Mouse (Mus musculus): ENCODE measurements around the gene Cers3.

Cers3 gene

DNA sequence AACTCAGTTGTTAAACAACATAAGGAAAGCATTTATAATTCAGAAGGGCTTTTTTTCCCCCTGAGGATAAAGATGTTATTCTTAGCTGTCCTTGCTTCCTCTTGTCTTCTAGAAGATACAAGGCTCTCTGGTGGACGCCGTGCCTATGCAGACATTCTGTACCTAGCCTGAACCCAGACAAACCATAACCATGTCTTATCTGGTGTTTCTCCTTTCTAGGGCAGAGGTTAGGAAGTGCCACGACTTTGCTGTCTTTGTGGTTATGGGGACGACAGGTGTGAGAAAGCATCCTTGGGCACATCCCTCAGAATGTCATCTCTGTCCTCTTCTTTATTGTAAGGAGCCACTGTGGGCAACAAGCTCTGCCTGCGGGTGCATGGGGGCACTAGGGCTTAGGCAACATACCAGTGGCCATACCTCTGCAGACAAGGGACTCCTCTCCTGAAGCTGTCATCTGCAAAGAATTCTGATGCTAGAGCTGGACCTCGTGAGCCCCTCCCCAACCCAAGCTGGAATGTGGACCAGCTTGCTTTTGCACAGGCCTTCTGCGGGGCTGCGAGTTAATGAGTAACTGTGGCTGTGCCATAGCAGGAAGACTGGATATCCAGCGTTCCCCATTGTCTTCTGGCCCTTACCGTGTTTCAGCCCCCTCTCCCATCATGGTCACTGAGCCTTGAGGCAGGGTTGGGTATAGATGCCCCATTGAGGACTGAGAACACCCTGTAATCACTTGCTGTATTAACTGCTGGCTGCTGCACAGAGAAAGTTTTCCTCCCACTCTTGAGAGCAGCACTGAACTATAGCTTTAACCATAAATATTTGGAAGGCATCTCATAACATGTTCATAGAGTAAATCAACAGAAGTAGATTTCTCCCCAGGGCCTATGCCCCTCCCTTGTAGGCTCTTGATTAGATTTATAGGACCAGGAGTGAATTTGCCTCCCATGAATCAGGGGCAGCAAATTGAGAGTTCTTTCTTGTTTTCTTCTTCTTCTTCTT lies 36.9 kb downstream of the Cers3 start:
- in situ Hi-C loops (cut with MseI, MboI), result no loop called here

- in situ Hi-C loops (cut with MseI, MboI), result no loop called here
Measured at GRCm38 (mm10) chr7:66786476-66786875, 43.2 kb downstream of the Cers3 start.

DNA sequence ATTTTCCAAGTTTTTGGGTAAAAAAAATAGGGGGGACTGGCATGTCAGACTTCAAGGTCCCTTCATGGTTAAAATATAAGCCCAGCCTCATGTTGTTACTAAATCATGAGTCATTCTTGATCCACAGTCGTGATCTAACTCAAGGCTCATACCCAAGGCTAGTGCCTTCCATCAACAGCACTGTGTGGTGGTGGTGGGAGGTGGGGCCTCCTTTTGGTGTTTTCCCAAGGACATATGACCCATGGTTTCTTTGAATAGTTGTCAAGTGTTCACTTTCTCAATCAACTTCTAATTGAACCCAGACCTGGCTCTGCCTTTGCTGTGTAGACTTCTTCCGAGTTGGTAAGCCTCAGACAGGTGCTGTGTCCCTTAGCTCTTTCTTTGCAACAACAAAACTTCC lies 44.5 kb downstream of the Cers3 start:
- in situ Hi-C loops (cut with MseI, MboI), result no loop called here

GRCm38 (mm10) chr7:66789860-66790748 lies 46.8 kb downstream of the Cers3 start:
- in situ Hi-C loops (cut with MseI, MboI), result no loop called here

DNA sequence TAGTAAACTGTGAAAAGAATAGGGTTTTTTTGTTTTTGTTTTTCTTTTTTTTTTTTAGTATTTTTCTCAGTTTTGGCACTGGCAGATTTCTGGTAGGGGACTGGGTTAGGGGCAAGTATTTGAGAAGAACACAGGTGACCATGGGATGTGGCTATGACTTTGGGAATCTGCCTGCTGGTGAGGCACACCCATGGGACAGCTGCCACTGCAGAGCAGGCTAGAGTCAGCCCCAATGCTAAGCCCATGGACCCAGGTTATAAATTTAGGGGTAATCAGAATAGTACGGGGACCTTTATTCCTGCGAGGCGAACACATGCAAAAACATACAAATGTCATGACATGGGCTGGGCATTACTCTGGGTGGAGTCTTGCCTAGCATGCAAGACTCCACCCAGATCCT lies 47.7 kb downstream of the Cers3 start:
- in situ Hi-C loops (cut with MseI, MboI), result no loop called here

DNA sequence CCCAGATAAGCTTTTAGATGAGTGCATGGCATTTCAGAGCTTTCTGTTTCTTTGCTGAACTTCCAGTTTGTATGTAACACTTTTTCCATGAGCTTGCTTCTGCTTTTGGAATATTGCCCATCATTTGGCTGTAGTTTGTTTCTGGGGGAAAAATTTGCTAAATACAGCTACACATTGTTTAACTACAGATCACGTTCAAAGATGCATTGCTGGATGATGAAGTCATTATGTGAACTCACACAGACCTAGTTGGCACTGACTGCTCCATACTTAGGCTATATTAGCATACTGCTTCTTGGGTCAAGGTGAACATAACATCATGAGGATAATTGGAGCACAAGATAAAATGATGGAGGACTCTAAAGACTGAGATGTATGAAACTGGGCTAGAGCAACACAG lies 53.6 kb downstream of the Cers3 start:
- in situ Hi-C loops (cut with MseI, MboI), result no loop called here

- in situ Hi-C loops (cut with MseI, MboI), result no loop called here
Measured at GRCm38 (mm10) chr7:66797345-66797744, 54.0 kb downstream of the Cers3 start.

- in situ Hi-C loops (cut with MseI, MboI), result no loop called here
Measured at GRCm38 (mm10) chr7:66798826-66799225, 55.5 kb downstream of the Cers3 start.

DNA sequence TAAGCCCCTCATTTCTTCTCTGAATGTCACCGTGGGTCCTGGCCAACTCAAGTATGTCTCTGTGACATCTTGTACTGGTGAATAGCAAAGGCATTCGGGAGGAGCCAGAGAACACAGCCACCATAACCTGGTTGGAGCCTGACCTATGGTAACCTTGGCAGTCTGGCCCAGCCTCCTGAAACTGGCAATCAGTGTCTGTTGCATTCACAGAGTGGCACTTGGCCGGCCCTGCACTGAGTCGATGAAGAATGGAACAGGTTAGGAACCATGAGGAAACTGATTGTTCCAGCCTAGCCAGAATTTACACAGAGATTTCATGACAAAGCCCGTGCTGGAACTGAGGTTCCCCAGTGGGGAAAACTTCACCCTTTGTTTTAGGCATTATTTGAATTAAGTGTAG lies 57.5 kb downstream of the Cers3 start:
- in situ Hi-C loops (cut with MseI, MboI), result no loop called here

DNA sequence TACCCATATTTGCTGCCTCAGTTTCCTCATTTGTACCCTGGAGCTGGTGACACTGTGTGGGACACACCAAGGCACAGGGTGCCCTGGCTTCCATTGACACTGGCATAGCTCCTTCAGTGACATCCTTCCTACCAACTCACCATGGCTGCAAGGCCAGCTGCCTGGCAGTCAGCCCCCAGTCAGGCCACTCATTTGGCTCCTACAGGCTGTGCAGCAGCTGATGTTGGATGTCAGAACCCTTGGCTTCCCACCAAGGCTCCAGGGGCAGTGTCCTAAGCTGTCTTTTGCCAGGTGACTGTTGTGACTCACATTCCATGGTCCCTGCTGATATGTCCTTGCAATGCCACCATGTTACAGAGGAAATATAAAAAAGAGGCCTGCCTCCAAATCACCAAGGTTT lies 58.5 kb downstream of the Cers3 start:
- in situ Hi-C loops (cut with MseI, MboI), result no loop called here

DNA sequence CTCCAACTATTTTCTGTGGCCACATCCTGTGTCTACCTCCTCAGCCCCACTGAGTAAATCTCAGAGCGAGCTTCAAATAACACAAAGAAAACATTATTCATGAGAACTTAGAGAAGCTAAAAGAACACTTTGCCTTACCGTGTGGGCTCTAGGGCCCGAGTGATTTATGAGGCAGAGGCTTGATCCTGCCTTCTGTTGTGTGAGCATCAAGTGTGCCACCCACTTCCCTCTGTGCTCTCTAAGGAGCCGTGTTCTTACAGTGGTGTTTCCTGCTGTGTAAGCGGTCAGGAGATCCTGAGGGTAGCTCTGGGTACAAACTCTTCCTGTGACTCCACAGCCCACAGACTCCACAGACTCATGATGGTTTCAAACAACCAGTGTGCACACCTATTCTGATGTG lies 60.5 kb downstream of the Cers3 start:
- in situ Hi-C loops (cut with MseI, MboI), result no loop called here

DNA sequence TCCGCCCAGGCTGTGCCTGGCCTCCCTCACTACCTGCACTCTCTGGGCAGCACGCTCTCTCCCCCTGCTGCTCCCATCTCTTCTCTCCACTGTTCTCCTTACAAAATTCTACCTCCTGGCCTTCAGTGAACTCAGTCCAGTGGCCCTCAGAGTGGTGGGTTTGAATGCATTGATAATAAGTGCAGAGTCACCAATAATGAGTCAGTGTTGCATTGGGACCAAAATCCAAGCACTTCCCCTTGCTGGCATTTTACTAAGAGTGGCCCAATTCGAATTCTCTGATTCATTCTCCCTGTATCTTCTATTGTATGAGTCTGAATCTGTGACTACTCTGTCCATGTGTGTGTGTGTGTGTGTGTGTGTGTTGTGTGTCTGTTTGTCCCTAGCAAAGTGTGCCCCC lies 63.5 kb downstream of the Cers3 start:
- in situ Hi-C loops (cut with MseI, MboI), result no loop called here

DNA sequence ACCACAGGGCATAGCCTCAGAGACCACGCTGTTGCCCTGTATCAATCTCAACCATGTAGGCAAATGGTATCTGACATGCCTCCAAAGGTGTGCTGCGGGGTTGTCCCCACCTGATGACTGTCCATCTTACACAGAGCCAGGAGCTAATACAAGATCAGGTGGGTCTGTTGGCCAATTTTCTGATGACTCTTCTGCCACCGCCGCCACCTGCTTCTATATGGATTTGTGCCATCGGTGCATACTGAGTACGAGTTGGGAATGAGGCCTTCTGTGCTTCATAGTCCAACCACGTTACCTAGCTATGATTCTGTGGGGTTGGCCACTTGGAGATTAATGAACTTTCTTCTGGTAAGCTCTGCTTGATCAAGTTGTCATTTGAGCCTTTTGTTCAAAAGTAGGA lies 67.1 kb downstream of the Cers3 start:
- in situ Hi-C loops (cut with MseI, MboI), result loop anchor here in 1 of 2 experiments (10.0 kb wide), 1 partner anchor 96 kb away; no protein-coding TSS in a partner anchor

GRCm38 (mm10) chr7:66811294-66811693 lies 68.0 kb downstream of the Cers3 start:
- in situ Hi-C loops (cut with MseI, MboI), result loop anchor here in 1 of 2 experiments (10.0 kb wide), 1 partner anchor 96 kb away; no protein-coding TSS in a partner anchor

DNA sequence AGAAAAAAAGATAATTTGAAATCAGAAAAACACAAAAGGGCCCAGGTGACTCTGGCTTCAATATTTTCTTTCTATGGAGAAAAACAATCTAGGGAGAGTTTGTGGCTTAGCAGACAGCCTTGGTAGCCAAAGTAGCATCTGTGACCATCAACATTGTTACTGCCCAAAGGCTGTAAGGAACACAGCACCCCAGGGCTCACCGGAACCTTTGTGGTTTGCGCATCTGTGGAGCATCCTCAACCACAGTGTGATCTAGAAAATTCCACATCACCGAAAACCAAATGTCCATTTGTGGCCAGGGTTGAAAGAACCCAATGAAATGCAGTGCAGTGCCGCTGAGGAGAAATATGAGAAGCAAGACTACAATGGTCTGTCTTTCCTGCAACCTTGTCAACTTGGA lies 69.0 kb downstream of the Cers3 start:
- in situ Hi-C loops (cut with MseI, MboI), result loop anchor here in 1 of 2 experiments (10.0 kb wide), 1 partner anchor 97 kb away; no protein-coding TSS in a partner anchor

- in situ Hi-C loops (cut with MseI, MboI), result loop anchor here in 1 of 2 experiments (10.0 kb wide), 1 partner anchor 98 kb away; no protein-coding TSS in a partner anchor
Measured at GRCm38 (mm10) chr7:66812737-66813136, 69.4 kb downstream of the Cers3 start.

GRCm38 (mm10) chr7:66813172-66813571 lies 69.9 kb downstream of the Cers3 start:
- in situ Hi-C loops (cut with MseI, MboI), result loop anchor here in 1 of 2 experiments (10.0 kb wide), 1 partner anchor 98 kb away; no protein-coding TSS in a partner anchor

DNA sequence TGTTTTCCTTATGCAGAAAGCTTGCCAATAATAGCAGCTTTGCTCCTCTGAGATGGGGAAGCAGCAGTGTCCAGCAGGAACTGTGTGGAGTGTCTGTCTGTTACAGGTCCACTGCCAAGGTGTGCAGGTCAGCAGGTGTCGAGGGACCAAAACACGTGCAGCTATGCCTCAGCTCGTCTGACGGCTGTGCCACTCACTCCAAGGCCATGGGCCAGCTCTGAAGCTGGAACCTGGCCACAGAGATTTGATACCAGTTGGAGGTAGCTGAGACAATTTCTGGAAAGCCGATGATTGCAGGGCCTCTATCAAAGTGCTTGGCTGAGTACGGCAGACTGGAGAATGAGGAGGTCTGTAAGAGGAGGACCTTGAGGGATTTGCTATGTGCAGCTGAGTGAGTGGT lies 72.2 kb downstream of the Cers3 start:
- in situ Hi-C loops (cut with MseI, MboI), result loop anchor here in 1 of 2 experiments (10.0 kb wide), 1 partner anchor 101 kb away; no protein-coding TSS in a partner anchor

DNA sequence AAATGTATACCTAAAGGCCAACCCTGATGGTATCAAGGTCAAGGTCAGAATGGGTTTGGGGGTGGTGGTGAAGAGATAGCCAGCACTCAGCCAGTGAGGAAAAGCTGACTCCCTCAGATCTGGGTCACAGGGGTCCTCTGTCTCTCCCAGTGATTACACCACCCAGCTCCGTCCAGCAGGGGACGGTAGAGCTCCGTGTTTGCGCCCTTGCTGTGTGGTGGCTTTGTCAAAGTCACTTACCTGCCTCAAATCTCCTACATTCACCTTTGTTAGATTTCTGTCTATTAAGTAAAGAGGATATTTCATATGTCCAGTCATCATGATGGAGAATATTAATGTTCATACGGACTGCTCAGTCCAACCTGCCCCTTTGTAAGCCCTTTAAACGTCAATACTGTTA lies 76.7 kb downstream of the Cers3 start:
- in situ Hi-C loops (cut with MseI, MboI), result loop anchor here in 1 of 2 experiments (10.0 kb wide), 1 partner anchor 385 kb away; no protein-coding TSS in a partner anchor

DNA sequence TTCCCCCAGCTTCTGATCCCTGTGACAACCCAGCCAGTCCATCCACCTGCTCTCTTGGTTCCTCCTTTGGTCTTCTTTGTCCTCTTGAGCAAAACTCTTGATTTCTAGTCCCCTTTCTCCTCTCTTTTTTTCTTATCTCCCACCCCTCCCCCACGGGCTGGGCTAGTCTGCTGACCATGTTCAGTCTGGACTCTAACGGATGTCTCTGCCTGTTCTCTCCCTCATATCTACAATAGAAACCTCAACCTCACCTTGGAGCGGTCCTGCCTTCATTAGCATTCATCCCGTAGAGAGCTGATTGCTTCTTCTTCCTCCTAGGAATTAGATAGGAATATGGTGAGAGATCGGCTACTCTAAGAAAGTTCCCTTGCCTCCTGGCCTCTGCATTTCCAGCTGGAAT lies 87.5 kb downstream of the Cers3 start:
- in situ Hi-C loops (cut with MseI, MboI), result loop anchor here in 1 of 2 experiments (10.0 kb wide), 1 partner anchor 116 kb away; no protein-coding TSS in a partner anchor

DNA sequence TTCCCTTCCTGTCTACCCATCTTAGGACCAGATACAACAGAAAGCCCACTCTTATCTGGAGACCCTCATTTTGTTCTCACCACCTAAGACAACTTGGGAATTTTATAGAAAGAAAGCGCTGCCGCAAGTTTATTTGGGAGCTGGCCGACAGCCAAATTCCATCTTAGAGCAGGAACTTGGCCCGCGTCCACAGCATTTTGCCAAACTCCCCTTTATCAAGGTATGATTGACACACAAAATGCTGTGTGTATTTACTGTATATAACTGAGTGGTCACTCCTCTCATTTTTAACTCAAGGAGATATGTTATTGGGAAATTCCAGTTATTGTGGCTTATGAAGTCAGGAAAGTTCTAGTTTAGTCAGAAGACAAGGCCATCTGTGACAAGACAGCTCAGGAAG lies 88.0 kb downstream of the Cers3 start:
- in situ Hi-C loops (cut with MseI, MboI), result loop anchor here in 1 of 2 experiments (10.0 kb wide), 1 partner anchor 116 kb away; no protein-coding TSS in a partner anchor
